Mouse (Mus musculus): ENCODE data around the gene Fam50b.

Gene Fam50b

DNA sequence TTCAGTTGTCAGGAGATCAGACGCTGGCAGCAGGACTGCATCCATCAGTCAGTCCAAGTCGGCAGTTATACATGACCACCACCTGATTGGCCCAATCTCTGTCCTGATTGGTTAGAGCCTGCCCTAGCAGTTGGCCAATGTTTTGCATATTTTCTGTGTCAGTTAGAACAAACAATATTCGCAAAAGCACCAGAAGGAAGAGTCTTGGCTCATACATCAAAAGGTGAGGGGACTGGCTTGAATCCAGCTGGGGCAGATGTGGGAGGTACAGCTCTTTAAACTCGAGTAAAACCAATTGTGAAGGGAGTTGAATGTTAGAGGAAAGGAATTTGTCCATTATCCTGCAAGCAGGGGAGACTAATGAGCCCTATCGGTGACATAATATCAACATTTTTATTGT lies at the start of gene Fam50b:
TSS of gene Fam50b (plus strand) at position 165 of the 400 bp plus-strand sequence.
- DNase-seq = no peak

- peak; percentile 4 for DNase-seq
Measured at GRCm38 (mm10) chr13:34685008-34685765, 49.5 kb upstream of the Fam50b start.

- DNase-seq = no peak
Measured at GRCm38 (mm10) chr13:34691049-34691448, 43.6 kb upstream of the Fam50b start.

GRCm38 (mm10) chr13:34693111-34693510 lies 41.5 kb upstream of the Fam50b start:
- DNase-seq = no peak

- DNase-seq = no peak
Measured at GRCm38 (mm10) chr13:34696734-34697332, 37.8 kb upstream of the Fam50b start.

DNA sequence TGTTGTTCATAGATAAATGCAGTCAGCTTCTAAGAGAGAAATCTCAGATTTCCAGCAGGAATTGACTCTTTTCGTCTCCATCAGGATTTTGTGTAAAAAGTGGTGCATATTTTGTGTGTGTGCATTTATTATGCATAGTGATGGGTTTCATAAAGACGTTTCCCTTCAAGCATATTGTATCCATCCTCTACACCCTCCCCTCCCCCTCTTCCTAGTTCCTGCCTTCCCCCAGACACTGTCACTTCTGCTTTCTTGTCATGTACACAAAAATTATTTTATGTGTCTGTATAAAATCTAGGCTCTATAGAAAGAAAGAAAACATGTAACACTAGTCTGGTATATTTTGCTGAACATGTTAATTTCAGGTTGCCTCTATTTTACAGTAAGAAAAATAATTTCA lies 34.6 kb upstream of the Fam50b start:
- DNase-seq = no peak

- no peak for DNase-seq
Measured at GRCm38 (mm10) chr13:34700630-34701029, 34.0 kb upstream of the Fam50b start.

DNA sequence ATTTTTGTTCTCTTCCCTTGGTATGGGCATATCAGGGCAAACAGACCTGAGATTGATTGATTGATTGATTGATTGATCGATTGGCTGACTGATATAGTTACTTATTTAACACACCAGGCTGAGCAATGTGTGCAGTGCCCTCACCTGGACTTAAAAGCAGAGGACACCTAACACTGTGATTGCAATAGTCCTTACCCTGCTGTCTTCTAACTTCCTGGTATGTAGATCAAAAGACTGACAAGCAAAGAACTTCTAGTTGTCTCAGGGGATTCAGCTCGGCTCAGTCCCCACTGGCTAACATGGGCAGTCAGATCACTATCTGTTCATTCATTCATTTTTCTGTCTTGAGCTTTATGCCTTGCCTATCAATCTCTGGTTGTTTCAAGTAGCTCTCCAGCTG lies 31.3 kb upstream of the Fam50b start:
- no peak for DNase-seq

DNA sequence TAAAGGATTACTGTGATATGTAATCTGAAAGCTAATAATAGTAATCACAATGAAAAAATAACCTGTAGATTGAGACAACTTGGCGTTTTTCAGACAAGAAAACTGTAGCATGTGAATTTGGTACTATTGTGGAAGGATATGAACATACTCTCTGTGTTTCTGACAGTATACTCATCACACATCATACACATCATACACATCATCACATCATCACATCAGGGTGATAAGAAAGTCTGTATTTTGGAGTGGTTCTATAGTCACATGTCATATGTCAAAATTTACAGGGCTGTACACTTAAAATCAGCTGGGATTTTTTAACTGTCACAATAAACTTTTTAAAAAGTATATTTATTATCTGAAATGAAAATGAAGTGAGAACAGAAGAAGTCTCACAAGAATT lies 30.9 kb upstream of the Fam50b start:
- no peak for DNase-seq

GRCm38 (mm10) chr13:34704835-34705234 lies 29.8 kb upstream of the Fam50b start:
- DNase-seq = no peak

- DNase-seq = peak; percentile 76
Measured at GRCm38 (mm10) chr13:34708955-34709354, 25.7 kb upstream of the Fam50b start.

GRCm38 (mm10) chr13:34709566-34709965 lies 25.1 kb upstream of the Fam50b start:
- DNase-seq = no peak

DNA sequence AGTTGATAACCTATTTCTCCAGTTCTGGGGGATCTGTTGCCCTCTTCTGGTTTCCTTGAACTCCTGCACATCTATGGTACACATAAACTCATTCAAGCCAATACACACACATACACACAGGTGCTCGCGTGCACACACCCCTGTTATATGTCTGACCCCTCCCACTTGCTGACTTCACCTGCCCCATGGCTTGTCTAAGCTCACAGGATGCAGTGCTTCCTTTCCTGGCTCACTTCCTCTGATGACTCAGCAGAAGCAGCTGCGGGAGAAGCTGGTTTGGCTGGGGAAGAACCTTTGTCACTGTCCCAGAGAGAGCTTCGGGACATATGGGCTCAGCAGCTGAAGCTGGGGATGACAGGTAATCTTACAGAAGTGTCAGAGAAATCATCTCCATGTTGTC lies 23.2 kb upstream of the Fam50b start:
- no peak for DNase-seq

DNA sequence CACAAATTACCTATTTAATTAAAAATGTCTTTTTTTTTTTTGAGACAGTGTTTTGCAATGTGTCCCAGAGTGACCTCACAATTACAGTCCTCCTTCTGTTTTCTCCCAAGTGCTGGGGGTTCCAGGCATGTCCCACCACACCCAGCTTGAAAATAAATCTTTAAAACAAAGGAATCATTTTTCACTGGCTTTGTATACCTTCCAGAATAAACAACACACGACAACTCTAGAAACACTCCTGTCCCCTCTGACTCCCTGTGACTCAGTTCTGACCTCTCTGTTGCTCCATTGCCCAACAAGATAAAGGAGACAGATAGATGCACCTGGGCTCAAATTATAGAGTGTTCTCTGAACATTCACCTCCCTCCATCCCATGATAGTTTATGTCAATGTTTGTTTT lies 21.8 kb upstream of the Fam50b start:
- no peak for DNase-seq

- peak; percentile 68 for DNase-seq
Measured at GRCm38 (mm10) chr13:34715437-34715838, 19.2 kb upstream of the Fam50b start.

DNA sequence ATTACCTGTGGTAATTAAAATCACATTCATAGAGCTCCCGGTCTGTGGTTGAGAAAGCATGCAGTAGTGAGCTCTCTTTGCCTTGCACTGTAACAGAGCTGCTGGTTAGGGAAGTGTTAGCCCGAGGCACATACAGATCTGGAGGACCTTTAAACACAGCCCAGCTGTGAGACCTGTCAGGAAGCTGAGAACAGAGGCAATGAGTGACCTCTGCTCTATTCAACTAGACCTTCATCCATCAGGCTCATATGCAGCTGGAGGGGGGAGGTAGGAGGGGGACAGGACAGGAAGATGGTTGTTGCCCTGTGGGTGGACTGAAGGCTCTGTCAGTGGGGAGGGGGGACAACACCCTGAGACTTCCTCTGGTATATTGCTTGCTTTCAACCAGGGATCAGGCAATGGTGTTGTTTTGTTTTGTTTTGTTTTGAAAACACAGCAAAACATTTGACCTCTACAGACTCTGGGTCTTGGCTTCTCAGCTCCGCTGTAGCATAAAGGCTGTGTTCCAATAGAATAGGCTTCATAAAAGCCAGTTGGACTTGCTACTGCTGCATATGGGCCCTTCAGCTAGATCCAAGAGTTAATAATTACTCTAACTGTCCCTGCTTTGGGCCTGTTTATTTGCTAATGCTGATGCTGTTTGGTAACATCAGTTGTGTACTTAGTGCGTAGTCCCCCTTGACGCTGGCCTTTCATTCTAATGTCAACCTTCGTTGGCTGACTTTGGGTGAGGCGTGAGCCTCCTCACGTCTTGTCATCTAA lies 9.6 kb upstream of the Fam50b start:
- no peak for DNase-seq

DNA sequence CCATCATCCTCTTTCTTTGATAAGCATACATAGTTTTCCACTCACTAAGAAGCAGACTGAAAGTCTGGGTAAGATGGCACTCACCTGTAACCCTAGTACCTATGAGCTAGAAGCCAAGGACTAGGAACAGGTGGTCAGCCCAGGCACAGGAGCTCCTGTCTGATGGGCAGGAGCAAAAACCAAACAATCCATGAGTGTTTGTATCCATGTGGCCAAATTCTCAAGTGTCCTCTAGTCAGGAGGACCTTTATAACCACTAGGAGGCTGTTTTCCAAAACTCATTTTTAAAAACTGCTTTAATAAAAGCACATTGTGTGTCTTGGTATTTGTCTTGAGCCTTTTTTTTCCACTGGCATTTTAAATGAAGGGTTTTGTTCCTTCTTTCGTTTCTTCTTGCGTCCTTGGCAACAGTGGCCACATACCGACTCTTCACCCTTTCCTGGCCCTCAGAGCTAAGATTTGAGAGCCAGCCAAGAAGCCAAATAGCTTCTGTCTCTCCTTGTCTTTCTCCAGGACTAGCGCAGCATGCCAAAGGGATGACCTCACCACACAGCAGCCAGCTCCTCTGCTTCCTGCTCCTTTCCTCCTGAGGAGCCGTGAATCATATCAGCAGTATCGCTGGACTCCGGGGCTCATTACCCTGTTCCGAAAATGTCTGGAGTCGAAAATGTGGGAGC lies 8.7 kb upstream of the Fam50b start:
- DNase-seq = peak; percentile 24

GRCm38 (mm10) chr13:34726477-34726805 lies 8.2 kb upstream of the Fam50b start:
- DNase-seq = no peak

DNA sequence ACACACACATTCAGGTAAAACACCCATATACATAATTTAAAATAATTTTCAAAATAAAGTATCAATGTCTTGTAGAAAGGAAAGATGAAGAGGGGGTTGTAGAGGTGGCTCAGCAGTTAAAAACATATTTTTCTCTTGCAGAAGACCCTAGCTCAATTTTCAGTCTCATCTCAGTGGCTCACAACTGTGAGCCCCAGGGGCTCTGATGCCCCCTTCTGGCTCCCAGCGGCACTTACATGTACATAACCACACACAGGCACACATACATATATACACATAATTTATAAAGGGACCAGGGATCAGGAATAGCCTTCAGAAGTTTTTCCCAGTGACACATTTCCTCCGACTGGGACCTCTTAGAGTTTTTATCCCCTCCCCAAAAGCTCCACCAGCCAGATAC lies 7.6 kb upstream of the Fam50b start:
- no peak for DNase-seq

DNA sequence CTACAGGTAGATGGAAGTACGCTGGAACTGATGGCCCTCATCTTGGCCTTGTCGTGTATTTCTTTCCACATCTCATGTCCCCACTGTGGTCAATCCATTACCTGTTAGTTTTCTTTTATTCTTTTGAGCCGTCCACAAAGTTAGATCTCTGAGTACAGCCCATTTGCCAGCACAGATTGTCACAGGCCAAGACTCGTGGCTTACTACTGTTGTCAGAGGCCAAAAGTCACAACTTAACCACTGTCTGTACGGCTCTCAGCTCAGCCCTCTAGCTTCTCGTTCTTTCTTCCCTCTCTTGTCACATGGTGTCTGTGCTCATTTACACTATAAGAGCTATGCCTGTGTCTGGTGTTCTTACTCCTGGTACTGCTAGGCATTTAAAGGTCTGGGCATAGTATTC lies 3.1 kb upstream of the Fam50b start:
- DNase-seq = no peak

- no peak for DNase-seq
Measured at GRCm38 (mm10) chr13:34733780-34734179, 870 bp upstream of the Fam50b start.

- DNase-seq = no peak
Measured at GRCm38 (mm10) chr13:34737968-34738698, 3.5 kb downstream of the Fam50b start.

DNA sequence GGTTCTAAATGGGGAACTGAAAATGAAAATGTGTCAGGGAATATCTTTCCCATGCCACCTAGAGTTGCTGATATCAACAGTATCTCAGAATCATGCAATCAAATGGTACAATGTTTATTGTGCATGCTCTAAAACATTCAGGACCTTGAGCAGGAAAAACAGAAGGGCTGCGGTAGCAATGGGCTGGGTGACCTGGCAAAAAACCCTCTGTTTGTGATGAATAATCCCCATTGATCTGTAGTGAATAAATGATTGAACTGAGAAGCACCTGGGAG lies 4.0 kb downstream of the Fam50b start:
- no peak for DNase-seq
